Mouse (Mus musculus) liver, adult 2 months (tissue): ENCODE data around the gene Selenos.

Experiments
- CTCF ChIP-seq: fragments of 200-500 bp; IDR thresholded peaks from 2 replicates; pipeline ENCODE4 v1.5.1; 2011; ENCODE audit warnings: low read depth, low read length, control low read depth
- POLR2A ChIP-seq: fragments of 200-500 bp; IDR thresholded peaks from 2 replicates; pipeline ENCODE4 v1.6.1; 2011; ENCODE audit warnings: low read length, control low read depth; ENCODE audit not compliant: insufficient read depth; ENCODE audit errors: extremely low read depth

GRCm38 (mm10) chr7:66047975-66048374, 31.5 kb upstream of the Selenos start:
- TF ChIP-seq CTCF (no peak), POLR2A (no peak)
